Mouse (Mus musculus) myocyte (in vitro differentiated cells): Measurements from ENCODE around the gene Smoc2.

Experiments used
- MAX ChIP-seq: IDR thresholded peaks from one replicate; pipeline ENCODE4 v1.6.1; 2011; ENCODE audit warnings: low read depth, mild to moderate bottlenecking, control low read depth
- MYOD1 ChIP-seq, 3 experiments: IDR thresholded peaks; one replicate each; pipeline ENCODE4 v1.6.1; 2011; ENCODE audit warnings: control low read depth in 2 of 3, low read depth in 2 of 3, mild to moderate bottlenecking in 2 of 3, moderate library complexity in 1 of 3; ENCODE audit not compliant: insufficient read length in 2 of 3, control insufficient read depth in 1 of 3
- POLR2A ChIP-seq: IDR thresholded peaks from one replicate; pipeline ENCODE4 v1.6.1; 2011; ENCODE audit warnings: low read depth, mild to moderate bottlenecking, control low read depth, moderate library complexity; ENCODE audit not compliant: insufficient read length
- POLR2AphosphoS2 ChIP-seq: IDR thresholded peaks from one replicate; pipeline ENCODE4 v1.6.1; 2011; ENCODE audit warnings: low read depth, control low read depth; ENCODE audit not compliant: insufficient read length
- TCF3 ChIP-seq: IDR thresholded peaks from one replicate; pipeline ENCODE4 v1.6.1; 2011; ENCODE audit warnings: low read depth, control low read depth; ENCODE audit not compliant: insufficient read length
- USF1 ChIP-seq: IDR thresholded peaks from one replicate; pipeline ENCODE4 v1.6.1; 2011; ENCODE audit warnings: low read depth, mild to moderate bottlenecking, control low read depth, moderate library complexity

GRCm38 (mm10) chr17:14230698-14231430 is 48.4 kb upstream of the Smoc2 start:
- TF ChIP-seq POLR2A (no peak), MYOD1 (IDR thresholded peaks at IDR 0.05; ENCODE audit: control insufficient read depth in 1 of 3, insufficient read length in 2 of 3, low read depth in 2 of 3) (no peak), USF1 (no peak), POLR2AphosphoS2 (no peak), TCF3 (no peak), MAX (no peak)
